Mouse (Mus musculus): ENCODE results near the gene Cep112. TPM values are rescaled to one million over a fixed set of nuclear protein-coding genes. Genes with fewer than 3 reads are reported as not detected.

Gene Cep112
- polyA plus RNA-seq, 1 experiment from 2014 or later: 11.6 TPM

DNA sequence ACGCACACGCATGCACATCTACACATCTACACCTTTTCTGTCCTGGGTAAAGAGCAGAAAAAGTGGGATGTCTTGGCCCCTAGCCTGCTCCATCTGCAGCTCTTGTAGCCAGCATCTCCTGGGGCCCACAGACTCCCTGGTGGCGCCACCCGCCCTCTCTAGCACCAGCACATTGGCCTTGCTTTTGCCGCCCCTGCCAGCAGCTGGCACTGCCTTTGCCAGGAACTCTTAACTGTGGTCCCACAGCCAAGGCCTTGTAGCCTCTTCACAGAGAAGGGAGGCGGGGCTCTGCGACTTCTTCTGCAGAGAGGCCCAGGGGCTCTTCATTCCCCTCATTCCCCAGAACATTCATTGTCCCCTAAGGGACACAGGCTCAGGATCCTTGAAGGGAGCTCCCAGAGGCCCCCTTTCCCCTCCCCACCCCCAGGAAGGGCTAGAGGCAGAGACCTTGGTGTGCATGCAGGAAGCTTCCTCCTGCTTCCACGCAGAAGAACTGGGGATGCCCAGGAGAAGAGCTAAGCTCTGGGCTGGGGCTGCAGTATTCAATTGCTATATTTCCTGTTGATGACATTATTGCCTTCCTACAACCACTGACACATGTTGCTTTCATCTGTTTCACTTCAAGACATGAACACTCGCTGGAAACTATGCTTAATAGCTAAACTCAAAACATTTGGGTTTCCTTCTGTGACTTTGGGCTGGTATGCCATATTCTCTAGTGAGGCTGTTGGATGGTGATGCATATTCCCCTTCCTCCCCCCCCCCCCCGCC, 475.9 kb downstream of the Cep112 start:
- Histone ChIP-seq H3K27ac (no peak overlapping the region), H3K9me3 (no peaks in the 10 kb centered on the region), H3K36me3 (no peaks in the 10 kb centered on the region), H3K27me3 (ENCODE audit: insufficient read depth, poor library complexity, severe bottlenecking) (peaks cover 42% of the 10 kb centered on the region), H3K4me1 (peaks cover 30% of the 10 kb centered on the region), H3K4me3 (no peak overlapping the region)
- no peak for DNase-seq (ENCODE audit: low spot score)
- 76% methylated on average over 9 of the region's 10 CpGs for WGBS

GRCm38 (mm10) chr11:108901670-108902069, 476.7 kb downstream of the Cep112 start:
- no peak overlapping the region for H3K27ac ChIP-seq
- peaks cover 35% of the 10 kb centered on the region for H3K4me1 ChIP-seq
- H3K27me3 ChIP-seq (ENCODE audit: insufficient read depth, poor library complexity, severe bottlenecking): peaks cover 48% of the 10 kb centered on the region
- H3K36me3 ChIP-seq: no peaks in the 10 kb centered on the region
- H3K4me3 ChIP-seq: no peak overlapping the region
- DNase-seq (ENCODE audit: low spot score): no peak
- 80% methylated on average over 7 of the region's 7 CpGs for WGBS
- no peaks in the 10 kb centered on the region for H3K9me3 ChIP-seq

DNA sequence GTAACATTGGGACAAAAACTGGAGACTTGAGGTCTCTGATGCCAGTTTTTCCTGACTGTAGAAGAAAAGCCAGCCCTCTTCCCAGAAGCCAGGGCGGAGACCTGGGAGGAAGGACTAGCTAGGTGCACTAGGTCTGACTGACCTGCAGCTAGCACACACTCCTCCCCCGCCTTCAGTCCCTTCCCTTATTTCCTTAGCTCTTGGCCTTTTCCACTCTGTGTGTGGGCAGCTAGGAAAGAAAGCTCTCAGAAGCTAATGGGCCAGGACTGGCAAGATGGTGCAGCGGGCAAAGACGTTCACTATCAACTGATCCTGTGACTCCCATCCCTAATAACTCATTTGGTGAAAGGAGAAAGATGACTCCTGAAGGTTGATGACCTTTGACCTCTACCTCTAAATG, 477.3 kb downstream of the Cep112 start:
- peaks cover 42% of the 10 kb centered on the region for H3K27me3 ChIP-seq (ENCODE audit: insufficient read depth, poor library complexity, severe bottlenecking)
- H3K4me3 ChIP-seq: no peak overlapping the region
- H3K36me3 ChIP-seq: no peaks in the 10 kb centered on the region
- no peak overlapping the region for H3K27ac ChIP-seq
- no peak for DNase-seq (ENCODE audit: low spot score)
- peaks cover 41% of the 10 kb centered on the region for H3K4me1 ChIP-seq
- WGBS: 81% methylated on average over 4 of the region's 4 CpGs
- H3K9me3 ChIP-seq: no peaks in the 10 kb centered on the region

- no peaks in the 10 kb centered on the region for H3K9me3 ChIP-seq
- peaks cover 39% of the 10 kb centered on the region for H3K4me1 ChIP-seq
- no peak for DNase-seq (ENCODE audit: low spot score)
- peaks cover 47% of the 10 kb centered on the region for H3K27me3 ChIP-seq (ENCODE audit: insufficient read depth, poor library complexity, severe bottlenecking)
- H3K4me3 ChIP-seq: no peak overlapping the region
- H3K36me3 ChIP-seq: no peaks in the 10 kb centered on the region
- no peak overlapping the region for H3K27ac ChIP-seq
- 27% methylated on average over 7 of the region's 7 CpGs for WGBS
Observed at GRCm38 (mm10) chr11:108906590-108907254, 481.7 kb downstream of the Cep112 start.

GRCm38 (mm10) chr11:108909396-108910195, 484.6 kb downstream of the Cep112 start:
- H3K4me1 ChIP-seq: peaks cover 33% of the 10 kb centered on the region
- no peaks in the 10 kb centered on the region for H3K9me3 ChIP-seq
- no peaks in the 10 kb centered on the region for H3K36me3 ChIP-seq
- no peak for DNase-seq (ENCODE audit: low spot score)
- H3K27me3 ChIP-seq (ENCODE audit: insufficient read depth, poor library complexity, severe bottlenecking): peaks cover 49% of the 10 kb centered on the region
- peak overlapping the region; percentile 47 for H3K27ac ChIP-seq
- 2% methylated on average over 24 of the region's 24 CpGs for WGBS
- H3K4me3 ChIP-seq: peak overlapping the region; percentile 56

Other genes starting within 250 kb of the Cep112 start
- 0.36 TPM in 1 of 2 replicates, not detected in the other for gene Apoh, start 81.8 kb upstream of the Cep112 start, polyA plus RNA-seq (2016; fragmentation: Nextera tagmentation; extraction: Ambion mirVana)
- 9.2 and 11.3 TPM in 2 replicates for gene Prkca, start 81.3 kb upstream of the Cep112 start, polyA plus RNA-seq (2016; fragmentation: Nextera tagmentation; extraction: Ambion mirVana)

All from heart, embryonic 10.5 days (tissue).